Mouse (Mus musculus) fat pad, adult 2 months (tissue): ENCODE data around the gene Kpna3.
"Not testable (repeated sequence)": the region's sequence is repeated elsewhere in the genome, so short reads cannot be mapped to it uniquely, and the experiment has no call there.

ENCODE experiments used
- DNase-seq: peaks from one replicate; pipeline ENCODE4 v3.0.0-alpha.2; 2011; ENCODE audit warnings: low read depth, low spot score; ENCODE audit errors: extremely low read depth

Gene Kpna3

DNA sequence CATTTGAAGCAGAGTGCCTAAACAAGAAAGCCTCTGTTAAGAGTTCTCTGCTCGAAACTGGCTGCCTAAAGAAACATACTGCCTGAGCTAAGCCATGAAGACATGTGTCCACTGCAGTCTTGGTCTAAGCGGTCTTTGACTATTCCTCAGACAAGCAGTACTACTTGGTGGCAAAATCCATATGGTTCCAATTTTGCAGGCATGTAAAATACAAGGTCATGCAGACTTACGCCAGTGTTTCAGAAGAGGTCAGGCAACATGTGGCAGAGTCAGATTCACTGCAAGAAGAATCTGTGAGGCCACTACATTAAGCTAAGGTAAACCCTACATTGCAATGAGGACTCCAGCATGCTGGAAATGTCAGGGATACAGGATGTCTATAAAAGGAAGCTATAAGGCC lies 34.7 kb downstream of the Kpna3 start:
- no peak for DNase-seq

DNA sequence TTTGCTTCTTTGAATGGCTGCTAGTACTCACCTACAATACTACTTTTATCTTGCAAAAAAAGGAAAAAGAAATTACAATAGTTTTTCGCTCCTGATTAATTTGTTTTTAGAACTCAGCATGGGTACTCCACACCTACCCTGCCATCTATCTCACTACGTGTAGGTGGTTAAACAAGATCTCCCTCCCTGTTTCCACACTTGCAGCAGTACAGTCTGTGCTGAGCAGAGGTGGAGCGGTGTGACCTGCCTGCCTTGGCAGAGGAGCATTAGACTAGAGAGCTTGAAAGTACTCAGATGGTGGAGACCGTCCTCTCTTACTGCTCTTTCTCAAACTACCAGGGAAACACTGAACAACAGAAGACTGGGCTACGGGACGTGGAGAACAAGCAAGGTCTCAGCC lies 44.9 kb downstream of the Kpna3 start:
- no peak for DNase-seq

DNA sequence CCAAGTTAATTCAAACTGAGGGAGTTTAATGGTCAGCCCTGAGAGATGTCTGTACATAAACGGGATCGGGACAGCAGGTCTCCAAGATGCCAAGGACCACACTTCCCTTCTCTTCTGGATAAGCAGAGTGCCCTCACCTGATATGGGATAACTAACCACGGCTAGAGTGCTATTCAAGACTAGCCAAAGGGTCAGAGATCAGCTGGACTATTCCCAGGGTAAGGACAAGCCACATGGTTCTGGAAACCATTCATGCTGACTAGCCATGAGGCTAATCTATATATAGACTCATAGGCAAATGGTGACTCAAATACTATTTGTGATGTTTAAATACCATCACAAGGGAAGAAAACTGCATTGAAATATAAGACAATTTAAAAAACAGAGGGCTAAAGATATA lies 49.1 kb downstream of the Kpna3 start:
- DNase-seq, result no peak

DNA sequence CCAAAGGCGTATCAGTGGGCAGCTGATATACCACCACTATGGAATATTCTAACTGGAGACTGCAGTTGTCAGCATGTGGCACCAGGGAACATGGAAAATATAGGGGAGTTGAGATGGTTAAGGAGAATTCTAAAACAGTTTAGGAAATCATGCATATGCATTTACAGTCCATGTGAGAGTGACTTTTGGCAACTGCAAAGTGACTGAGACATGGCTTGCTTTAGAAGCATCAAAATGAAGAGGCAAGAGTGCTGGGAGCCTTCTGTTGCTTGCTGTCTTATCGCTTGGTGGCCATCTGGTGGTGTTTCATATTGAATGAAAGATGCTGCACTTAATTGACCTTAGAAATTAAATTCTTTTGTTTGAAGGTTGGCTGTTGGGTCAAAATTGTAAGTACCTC lies 72.4 kb downstream of the Kpna3 start:
- no peak for DNase-seq

DNA sequence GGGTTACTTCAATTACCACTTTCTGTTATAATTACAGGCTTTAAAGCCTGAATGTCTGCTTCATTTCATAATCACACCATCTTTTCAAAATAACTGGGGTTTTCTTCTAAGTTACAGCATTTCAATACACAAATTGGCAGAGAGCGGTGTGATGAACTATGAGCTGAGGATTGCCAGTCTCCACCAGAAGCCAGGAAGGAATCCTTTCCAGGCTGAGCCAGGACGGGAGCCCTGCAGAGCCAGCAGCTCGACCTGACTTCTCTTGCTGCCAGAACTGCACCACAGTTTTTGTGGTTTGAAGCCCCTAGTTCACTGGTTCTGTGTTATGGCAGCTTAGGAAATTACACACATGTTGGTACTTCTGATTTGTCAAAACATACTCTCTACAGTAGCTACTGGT lies 75.0 kb downstream of the Kpna3 start:
- DNase-seq, result no peak

DNA sequence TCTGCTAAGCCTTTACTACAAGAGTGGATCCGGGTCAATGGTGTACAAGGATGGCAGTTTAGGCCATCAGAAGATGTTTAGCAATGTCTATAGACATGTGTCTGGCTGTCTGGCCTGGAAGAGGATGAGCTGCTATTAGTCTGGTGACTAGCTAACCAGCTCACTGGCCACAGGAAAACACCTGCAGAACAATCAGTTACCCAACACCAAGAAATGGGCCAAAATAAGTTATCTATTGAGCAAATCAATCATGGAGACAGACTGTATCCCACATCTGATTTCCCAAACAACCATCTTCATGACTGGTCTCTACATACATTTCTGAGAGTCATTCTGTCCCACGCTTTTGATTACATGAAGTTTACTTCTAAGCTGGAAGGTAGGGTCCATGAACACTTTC lies 75.9 kb downstream of the Kpna3 start:
- DNase-seq, result no peak

DNA sequence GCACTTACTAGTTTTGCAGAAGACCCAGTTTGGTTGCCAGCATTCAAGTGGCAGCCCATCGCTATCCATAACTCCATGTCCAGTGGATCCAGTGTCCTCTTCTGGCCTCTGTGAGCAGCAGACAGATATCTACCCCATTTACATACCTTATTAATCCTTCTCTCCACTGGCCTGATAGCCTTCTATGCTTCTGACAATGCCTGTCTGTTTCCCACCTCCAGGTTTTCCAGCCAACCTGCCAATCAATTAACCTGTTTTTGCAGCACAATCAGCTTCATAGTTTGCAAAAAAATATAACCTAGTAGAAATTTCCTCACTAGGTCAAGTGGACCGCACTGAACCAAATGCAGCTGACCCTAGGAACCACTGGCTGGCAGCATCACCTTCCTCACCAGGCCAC lies 77.4 kb downstream of the Kpna3 start:
- DNase-seq, result no peak

DNA sequence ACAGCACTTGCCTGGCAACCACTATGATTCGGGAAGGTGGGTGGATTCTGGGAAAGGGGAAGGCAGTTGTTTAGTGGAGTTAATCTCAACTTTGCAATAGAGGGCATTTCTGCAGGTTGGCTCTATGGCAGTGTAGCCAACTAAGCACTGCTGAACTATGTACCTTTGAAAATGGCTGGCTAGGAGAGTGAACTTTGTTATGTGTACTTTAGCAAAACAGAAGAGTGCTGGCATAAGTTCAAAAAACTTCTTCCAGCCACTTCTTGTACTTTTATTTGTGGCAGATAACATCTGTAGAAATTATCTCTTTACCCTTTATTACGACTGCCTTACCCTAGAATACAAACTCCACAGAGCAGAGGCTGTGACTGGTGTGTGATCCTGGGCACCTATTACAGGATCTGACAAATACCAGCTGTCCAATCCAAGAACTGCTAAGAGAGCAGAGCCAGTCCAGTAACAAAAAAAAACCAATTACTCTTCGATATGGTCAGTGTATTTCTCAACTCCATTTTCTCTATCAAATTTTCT lies 78.6 kb downstream of the Kpna3 start:
- no peak for DNase-seq

DNA sequence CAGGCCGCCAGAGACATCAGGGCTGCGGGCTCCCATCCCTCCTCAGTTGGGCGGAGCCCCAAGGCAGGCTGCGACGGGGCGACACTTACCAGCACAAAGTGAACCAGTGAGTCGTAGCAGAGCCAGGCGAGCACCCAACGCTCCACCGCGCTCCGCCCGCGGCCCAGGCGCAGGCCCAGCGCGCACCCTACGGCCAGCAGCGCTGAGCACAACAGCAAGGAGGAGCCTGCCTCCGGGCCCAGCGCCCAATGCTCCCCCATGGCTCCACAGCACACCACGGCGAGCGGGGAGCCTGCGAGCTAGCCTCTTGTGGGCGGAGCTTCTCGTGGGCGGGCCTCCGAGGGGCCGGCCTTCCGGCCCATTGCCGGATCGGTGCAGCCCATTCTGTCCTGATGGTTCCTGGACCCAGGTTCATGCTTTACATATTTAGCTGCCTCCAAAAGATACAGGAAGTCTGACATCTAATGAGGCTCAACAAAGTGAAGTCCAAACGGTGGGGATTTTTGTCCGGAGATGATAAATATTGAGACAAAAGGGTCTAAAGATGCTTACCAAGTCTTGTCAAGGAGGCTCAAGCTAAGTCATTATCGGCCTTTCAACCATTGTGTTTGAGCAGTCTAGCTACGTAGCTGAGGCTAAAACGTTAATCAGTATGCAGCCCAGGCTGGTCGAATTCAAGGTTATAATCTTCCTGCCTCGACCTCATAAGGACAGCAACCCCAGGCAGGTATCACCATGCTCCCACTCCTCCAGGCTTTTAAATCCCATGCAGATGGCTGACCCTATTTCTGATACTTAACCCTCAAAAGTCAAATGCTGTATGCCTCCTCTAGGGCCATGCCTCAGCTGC lies 79.3 kb downstream of the Kpna3 start, which contains the start of gene Ebpl:
Gene Ebpl (minus strand): TSS at position 309 of the 850 bp plus-strand sequence.
- no peak for DNase-seq

DNA sequence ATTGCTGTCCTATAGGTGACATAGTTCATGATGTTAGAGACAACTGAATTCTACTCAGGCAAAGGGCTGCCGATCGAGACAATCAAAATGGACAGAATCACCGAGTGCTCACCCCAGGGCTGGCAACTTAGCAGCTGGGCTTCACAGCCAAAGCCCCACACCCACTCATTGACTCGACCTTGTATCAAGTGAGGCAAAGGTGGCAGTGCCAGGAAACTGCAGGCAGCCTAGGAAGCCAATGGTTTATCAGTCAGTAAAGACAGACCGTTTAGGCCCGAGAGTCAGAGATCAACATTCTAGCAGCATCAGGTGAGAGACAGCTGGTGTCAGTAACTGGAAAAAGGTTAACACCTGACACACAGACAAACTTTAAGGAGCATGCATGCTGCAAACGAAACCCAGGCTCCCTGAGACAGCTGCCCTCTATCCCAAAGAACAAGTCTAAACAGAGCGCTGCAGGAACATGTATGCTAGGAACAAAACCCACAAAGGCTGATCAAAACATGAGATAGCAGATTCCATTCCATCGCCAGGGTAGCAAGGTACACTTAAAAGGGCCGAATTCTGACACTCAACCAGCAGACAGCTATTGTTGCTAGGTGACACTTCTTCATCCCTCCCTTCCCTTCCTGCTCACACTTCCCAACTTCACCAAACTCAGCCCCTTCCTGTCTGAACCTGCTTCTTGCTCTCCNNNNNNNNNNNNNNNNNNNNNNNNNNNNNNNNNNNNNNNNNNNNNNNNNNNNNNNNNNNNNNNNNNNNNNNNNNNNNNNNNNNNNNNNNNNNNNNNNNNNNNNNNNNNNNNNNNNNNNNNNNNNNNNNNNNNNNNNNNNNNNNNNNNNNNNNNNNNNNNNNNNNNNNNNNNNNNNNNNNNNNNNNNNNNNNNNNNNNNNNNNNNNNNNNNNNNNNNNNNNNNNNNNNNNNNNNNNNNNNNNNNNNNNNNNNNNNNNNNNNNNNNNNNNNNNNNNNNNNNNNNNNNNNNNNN lies 85.1 kb downstream of the Kpna3 start:
- DNase-seq, result peak; percentile 93

DNA sequence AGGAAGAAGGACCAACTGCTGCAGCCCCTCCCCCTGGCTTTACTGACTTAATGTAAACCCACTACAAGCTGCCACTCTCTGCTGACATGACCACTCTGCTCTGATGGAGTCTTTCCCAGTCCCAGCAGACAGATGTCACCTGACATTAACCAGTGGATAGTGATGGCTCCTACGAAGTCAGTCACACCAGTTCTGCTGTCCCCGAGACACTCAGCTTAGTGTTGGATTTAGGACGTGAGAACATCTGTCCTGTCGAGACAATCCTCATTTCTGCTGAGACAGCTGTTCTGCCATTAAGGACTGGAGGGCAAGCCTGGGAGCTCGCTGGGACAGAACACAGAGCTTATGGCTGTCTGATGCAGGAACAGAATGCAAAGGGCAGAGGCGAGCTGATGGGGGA lies 88.9 kb downstream of the Kpna3 start:
- DNase-seq, result no peak

DNA sequence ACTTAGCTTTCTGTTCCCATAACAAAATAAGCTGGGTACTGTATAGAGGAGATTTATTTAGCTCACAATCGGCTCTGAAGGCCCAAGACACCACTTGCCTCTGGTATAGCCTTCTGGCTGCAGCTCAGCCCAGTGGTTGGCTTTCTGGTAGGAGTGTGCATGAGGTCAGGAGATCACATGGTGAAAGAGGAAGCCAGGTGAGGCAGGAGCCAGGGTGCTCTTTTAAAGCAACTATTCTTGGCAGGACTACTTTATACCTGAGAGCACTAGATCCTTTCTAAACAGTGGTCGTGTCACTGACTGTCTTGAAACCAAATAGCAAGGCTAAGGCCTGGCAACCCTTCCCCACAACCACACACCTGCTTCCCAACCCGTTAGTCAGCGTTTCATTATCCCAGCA lies 89.8 kb downstream of the Kpna3 start:
- DNase-seq, result no peak

DNA sequence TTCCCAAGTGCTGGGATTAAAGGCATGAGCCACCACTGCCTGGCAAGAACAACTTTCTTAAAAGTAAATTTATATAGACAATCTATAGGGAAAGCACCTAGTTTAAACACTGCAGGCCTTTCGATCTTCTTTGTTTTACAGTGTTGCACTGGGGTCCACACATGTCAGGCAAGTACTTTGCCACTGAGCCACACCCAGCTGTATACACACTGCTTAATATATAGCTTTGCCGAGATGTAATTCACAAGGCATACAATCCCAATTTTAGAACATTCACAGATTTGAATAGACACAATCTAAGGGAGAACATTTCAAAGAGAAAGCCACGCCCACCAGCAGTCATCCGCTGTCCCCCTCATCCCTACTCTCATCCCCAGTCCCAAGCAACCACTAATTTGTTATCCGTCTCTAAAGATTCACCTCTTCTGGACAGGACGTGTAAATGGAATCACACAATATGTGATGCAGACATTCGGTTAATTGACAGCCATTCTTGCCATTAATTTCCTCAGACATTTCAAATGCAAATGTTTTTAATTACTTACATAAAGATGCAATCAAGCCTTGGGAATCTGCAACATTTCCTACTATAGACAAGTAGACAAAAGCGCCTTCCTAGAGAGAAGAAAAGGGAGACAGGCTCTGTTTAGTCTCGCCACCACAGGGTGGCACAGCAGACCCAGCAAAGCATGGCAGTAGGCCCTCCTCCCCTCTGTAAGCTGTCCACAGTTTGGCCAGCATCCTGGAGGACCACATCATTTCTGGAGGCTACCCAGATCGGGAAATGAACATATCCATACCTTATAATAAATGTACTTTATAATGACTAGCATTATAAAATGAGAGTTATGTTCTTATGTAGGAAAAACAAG lies 92.6 kb downstream of the Kpna3 start:
- no peak for DNase-seq

DNA sequence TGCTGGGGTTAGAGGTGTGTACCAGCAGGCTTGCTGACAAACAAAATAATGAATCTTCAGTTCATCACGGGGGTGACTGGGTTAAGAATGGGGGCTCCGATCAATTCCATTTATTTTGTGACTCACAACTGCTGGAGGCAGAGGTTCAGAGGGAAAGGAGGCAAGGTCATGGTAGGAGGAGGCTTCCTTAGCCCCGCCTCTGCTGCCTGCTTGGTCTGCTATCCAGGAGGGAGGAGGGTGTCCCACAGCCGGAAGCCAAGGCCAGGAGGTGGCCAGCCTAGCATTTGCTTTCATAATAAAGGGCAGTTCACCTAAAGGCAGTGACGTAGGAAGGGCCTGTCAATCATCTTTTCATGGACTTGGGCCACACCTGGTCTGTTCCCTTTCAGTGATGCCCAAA lies 95.1 kb downstream of the Kpna3 start:
- no peak for DNase-seq

DNA sequence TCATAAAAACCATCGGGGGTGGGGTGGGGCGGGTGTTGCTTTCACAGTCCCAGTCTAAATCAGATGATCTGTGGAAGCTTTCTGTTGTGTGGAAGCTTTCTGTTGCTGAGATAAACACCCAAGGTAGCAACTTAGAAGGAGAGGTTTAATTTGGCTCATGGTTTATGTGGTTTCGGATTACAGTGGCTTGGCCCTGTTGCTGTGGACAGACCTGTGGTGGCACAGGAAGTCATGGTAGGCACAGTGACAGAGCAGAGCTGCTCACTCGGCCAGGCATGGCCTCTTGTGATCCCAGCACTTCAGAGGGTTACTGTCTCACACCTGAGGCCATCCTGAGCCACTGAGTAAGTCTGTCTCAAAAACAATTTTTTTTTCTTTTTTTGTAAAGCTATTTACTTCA lies 100.3 kb downstream of the Kpna3 start:
- no peak for DNase-seq

DNA sequence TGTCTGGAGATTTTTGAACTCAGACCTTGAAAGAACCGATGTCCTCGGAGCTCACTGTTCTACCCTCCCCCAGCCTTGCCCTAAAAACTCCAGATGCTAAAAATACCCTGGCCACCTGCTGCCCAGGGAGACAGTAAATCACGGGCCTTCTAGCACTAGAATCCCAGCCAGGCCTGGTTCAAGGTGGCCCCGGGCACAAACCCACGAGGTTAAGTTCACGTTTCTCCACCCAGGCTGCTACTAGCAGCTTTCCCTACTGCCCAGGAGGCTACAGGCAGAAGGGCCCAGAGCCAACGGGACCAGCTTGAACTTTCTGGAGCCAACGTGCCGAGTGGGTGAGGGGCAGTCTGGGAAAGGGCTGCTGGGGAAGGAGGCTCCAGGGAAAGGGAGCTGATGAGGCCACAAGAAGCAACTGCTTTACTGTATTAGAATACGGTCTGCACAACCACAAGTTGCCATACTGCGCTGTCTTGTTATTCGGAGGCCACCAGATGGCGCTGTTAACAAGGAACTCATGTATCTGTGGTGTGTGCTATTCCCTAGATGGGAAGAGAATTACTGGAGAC lies 108.6 kb downstream of the Kpna3 start:
- no peak for DNase-seq

DNA sequence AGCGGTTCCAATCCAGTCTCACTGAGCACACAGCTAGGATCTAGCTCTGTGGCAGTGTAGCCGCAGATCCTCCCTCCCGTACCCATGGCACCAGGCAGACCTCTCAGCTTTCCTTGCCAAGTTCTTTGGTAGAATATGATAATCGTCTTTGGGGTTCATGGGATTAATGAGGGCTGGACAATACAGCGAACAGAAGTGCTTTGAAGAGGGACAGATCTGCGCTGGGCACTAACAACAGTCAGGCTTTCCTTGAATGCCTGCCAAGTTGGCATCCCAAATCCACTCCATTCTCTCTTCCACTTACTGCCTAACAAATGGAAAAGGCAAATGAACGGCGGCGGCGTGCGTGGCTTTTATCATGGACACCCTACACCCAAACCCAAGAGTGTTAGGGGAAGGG lies 109.1 kb downstream of the Kpna3 start:
- no peak for DNase-seq

DNA sequence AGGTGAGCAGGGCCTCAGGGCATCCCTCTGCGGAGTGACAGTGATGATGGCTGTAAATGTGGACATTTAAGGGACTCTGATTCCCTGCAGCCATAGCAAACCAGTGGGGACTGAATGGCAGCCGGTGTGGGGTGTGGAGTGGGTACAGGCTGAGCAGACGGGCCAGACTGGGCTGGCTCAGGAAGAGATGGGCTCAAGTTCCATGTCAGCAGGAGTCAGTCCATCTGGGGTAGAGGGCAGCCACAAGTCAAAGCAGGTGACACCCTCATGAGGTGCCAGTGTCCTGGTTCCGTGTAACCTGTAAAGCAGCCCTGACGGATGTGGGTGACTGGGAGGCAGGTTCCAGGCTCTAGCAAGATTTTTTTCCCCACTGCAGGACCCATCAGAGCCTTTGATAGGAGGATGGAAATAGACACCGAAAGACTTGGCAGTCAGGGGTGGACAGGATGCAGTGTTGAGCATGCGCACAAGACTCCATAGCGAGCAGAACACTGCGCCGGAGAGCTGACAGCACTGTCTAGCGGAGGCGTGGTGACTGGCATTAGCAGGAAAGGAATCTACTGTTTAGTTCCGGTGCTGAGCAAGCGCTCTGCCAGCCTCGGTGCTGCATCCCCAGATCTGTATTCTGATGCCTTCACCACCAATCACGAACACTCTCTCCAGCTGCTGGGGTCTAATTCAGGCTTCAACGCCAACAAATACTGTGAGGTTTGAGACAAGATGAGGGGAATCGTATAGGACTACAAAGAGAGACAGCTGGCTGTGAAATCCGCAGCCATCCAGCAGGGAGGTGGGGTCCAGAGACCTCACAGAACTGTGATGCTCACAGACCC lies 111.8 kb downstream of the Kpna3 start:
- no peak for DNase-seq

DNA sequence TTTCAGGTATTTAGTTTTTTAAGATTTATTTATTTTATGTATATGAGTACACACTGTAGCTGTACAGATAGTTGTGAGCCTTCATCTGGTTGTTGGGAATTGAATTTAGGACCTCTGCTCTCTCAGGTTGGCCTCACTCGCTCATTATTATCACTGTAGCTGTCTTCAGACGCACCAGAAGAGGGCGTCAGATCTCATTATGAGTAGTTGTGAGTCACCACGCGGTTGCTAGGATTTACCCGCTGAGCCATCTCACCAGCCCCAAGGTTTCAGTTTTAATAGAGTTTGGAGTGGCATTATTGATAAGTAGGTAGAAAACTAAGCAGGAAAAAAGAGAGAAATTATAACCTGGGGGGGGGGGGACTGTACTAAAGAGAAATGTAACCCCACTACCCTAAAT lies 112.7 kb downstream of the Kpna3 start:
- DNase-seq, result not testable (repeated sequence)
